Mouse (Mus musculus) ovary, adult 18-20 months (tissue): ENCODE measurements around the gene Flt3l.
"Not testable (repeated sequence)": the region's sequence is repeated elsewhere in the genome, so short reads cannot be mapped to it uniquely, and the experiment has no call there.

Source experiments
- DNase-seq: peaks from one replicate; pipeline ENCODE4 v3.0.0; 2022; ENCODE audit warnings: low spot score, mixed read lengths

The Flt3l gene

DNA sequence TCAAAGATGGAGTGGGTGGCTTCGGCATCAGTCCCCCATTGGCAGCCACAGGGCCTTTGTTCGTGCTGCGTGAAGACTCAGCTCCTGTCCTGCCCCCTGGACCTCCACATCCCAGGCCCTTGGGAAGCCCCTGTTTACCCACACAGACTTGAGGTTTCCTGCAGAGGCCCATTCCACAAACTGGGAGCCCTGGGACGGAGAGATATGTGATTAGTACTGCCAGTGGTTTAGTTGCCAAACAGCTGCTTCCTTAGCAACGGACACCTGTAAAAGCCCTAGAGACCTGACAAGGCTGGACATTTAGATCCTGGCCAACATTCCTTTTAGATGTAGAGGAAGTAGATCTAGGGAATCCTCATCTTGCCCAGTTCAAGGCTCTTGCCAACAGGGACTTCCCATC, 5.7 kb upstream of the Flt3l start:
- DNase-seq = no peak

- no peak for DNase-seq
Observed at GRCm38 (mm10) chr7:45141319-45141718, 5.1 kb upstream of the Flt3l start.

- no peak for DNase-seq
Observed at GRCm38 (mm10) chr7:45139904-45140723, 3.9 kb upstream of the Flt3l start.

GRCm38 (mm10) chr7:45138403-45138802, 2.2 kb upstream of the Flt3l start:
- no peak for DNase-seq

DNA sequence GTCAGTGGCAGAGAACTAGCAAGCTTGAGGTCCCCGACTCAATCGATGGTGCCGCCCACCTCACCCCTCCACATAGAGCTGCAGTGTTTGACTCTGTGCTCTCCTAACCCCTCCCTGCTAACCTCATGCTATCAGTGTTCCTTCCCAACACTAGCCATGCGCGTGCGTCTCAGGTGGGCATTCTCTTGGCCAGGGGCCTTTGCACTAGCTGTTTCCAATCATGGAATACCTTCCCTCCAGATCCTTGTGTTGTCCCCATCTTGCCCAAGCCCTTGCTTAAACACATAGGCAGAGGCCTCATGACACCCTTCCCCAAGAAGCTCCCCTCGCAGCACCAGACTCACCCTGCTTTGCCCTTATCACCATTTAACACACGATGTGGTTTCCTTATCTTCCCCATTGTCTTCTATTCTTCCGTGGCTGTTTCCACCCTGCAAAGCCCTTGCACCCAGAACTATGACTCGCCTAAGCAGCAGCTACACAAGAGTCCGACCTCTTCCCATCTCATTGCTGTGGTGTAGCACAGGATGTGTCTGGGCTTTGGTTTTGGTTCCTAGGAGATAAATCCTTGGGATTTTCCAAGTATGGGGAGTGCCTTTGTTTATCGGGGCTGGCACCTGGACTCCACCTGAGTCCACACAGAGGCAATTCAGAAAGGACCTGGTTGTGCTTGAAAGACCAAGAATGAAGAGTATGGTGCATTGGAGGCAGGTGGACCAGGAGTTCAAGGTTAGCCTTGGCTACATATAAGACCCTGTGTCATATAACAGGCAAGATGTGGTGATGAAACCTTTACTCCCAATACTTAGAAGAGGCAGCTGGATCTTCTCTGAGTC, 1.2 kb upstream of the Flt3l start:
- no peak for DNase-seq

DNA sequence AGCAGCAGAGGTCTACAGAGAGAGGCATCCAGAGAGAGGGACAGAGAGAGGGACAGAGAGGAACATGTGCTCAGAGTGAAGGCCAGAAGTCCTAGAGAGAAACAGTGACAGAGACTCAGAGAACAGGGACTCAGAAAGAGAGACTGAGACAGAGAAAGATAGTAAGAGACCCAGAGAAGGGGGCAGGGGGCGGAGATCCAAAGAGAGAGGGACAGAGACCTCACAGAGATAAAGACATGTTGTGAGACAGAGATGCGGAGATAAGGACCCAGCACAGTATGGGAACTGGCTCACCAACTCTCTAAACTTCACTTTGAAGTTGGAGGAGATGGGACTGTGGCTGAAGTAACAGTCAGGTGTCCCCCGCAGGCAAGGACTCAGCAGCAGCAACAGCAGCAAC, 862 bp downstream of the Flt3l start:
- no peak for DNase-seq

DNA sequence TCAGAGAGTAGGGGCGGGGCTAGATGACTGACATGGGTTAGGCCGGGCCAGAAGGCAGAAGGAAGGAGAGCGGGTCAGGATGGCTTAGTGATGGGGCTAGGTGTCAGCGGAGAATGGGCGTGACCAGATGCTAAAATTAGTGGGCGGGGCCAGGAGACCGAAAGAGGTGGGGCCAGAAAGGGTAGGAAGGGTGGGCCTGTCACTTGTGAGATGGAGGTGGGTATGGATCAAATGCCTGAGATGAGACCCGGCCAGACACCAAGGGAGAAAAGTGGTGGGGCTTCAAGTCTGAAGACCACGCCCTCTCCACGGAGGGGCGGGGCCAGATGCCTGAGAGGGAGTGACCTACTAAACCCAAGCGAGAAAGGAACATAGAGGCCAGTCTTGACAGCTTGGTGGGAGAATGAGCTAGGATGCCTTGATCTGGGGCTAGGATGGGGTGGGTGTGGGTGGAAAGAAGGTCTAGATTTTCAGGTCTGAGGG, 1.6 kb downstream of the Flt3l start:
- no peak for DNase-seq

- no peak for DNase-seq
Observed at GRCm38 (mm10) chr7:45133446-45134159, 2.6 kb downstream of the Flt3l start.

DNA sequence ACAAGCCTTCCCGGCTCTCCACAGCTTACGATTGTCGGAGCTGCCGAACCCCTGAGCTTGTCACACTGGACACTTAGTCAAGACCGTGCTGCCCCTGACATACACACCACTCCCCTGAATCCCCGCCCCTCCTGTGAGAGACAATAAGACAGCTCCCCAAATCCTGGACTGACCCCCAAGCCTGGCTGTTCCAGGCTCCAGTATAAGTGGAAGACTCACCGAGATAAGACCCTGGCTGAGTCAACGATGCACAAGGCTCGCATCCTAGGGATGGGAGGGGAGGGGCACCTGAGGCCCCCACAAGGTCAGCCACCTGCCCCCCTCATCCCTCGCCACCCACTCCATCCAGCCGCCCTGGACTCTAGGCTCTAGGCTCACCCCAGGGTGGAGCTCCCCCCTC, 4.4 kb downstream of the Flt3l start:
- DNase-seq = no peak

DNA sequence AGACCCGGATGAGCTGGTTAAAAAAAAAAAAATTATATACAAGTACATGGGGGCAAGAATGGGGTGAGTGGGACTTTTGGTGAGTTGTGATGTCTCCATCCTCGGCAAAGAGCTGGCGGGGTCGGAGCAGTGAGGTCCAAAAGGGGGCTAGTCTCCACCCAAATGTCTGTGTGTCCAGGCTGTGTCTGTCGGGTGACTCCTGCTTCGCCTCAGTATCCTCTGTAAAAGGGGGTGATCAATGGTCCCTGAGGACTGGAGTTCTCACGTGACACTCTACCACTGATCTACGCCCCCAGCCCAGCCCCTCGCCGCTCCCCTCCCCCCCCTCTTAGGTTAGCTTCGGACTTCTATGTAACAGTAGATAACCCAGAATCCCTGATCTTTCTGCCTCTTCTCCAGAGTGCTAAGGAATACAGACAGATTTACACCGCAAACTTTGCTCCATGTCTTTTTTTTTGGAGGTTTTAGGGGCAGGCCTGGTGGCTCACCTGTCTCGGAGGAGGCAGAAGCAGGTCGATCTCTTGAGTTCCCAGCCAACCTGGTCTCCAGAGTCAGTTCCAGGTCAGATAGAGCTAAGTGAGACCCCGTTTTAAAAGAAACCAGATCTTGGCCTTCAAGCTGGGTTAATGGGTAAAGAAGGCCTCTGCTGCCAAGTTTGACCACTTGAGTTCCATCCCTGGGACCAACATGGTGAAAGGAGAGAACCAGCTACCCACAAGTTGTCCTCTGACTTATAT, 6.3 kb downstream of the Flt3l start:
- DNase-seq = no peak

DNA sequence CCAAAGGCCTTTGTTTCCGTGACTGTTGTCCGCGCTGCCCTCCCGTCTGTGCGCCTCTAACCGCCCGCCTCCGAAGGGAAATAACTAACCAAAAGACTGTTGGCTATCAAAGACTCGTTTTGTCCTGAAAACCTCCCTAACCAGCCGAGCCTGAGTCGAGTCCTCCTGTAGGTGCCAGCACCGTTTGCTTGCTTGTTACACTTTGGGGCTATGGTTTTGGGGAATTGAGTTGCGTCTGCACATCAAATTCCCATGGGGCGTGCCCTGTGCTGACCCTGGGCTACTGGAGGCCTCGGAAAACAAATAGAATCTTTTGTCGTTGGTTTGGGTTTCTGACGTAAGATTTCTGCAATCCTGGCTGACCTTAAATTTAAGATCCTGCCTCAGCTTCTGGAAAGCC, 6.9 kb downstream of the Flt3l start:
- no peak for DNase-seq

GRCm38 (mm10) chr7:45128624-45129246, 7.5 kb downstream of the Flt3l start, which contains the start of gene Rpl13a:
Gene Rpl13a, minus strand, starts transcription at chr7:45128761.
- DNase-seq = peak; percentile 99

DNA sequence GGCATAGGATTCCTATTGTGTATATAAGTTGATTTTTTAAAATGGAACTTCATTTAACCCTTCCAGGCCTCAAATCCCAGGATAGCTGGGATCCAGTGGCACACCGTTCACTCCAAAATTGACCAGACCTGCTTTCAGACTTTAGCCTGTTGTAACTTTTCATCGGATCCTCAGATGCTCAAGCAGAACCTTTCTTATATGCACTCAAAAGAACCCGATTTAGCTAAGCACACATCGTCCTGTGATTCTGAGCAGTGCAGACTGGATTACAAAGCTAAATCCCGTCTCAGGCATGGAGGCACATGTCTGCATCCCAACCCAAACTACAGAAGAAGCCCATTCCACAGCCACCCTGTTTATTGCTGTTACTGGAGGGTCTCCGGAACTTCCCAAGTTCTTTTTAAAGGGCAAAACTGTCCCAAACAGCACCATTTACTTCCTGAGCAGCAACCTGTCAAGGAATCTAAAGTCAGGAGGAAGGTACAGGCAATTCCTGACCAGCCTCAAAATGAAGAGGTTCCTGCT, 8.5 kb downstream of the Flt3l start:
- no peak for DNase-seq

- DNase-seq = no peak
Observed at GRCm38 (mm10) chr7:45126844-45127699, 9.2 kb downstream of the Flt3l start.

DNA sequence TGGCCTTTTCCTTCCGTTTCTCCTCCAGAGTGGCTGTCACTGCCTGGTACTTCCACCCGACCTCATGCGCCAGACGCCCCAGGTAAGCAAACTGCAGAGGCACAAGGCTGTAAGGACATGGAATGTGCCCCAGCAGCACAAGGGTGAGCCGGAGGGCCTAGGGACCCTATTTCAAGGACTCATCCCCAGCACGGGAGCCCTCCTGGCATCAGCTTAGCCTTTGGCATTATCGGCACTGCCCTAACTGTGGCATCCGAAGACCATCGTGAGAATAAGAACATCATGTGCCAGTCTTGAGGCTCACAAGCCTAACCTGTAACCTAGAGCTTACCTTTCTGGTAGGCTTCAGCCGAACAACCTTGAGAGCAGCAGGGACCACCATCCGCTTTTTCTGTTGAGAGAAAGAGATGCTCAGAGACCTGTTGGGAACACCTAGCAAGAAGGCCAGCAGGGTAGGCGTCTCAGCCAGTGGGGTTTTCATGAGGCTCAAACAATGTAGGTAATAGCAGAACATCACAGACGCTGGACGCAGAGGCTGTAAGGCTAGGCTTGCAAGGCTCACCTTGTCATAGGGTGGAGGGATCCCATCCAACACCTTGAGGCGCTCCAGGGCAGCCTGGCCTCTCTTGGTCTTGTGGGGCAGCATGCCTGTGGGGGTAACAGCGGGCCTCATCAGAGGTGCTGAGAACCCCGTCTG, 9.9 kb downstream of the Flt3l start:
- DNase-seq = no peak

DNA sequence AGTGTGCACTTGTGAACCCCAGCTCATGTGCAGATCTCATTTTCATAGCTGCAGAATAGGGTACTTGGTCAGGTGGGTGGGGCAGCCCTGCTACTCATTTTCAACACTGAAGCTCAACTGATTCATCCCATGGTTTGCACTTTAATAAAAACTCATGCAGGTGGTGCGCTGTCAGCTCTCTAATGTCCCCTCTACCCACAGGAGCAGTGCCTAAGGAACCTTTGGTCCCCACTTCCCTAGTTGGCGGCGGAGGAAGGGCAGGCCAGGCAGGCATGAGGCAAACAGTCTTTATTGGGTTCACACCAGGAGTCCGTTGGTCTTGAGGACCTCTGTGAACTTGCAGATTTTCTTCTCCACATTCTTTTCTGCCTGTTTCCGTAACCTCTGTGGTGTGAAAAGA, 10.6 kb downstream of the Flt3l start:
- not testable (repeated sequence) for DNase-seq

DNA sequence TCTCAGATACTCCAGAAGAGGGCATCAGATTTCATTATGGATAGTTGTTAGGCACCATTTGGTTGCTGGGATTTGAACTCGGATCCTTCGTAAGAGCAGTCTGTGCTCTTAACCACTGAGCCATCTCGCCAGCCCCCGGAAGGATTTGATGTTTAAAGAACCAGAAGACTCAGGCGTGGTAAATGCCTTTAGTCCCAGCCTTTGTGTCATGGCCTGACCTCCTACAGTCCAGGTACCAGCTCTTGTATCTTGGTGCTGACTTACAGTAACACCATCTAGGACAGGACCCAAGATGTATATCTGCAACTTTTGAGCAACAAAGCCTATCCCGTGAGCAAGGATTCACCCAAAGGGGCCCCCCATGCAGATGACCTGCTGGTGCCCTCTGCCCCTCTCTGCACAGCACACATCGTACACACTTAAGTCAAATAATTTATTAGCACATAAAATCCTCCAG, 11.1 kb downstream of the Flt3l start:
- DNase-seq = no peak

GRCm38 (mm10) chr7:45124224-45125143, 11.7 kb downstream of the Flt3l start, which contains the start of gene Rps11:
Gene Rps11, minus strand, starts transcription at chr7:45124439.
- DNase-seq = peak; percentile 98
